Mouse (Mus musculus) heart, embryonic 15.5 days (tissue): Measurements from ENCODE around the gene Abtb1. TPM values are rescaled to one million over a fixed set of nuclear protein-coding genes. Genes with fewer than 3 reads are reported as not detected.

Source experiments
- ATAC-seq: fragments of 200-750 bp; cut with Nextera tagmentation; replicated peaks from 2 replicates; pipeline ENCODE4 v1.8.0; 2017; ENCODE audit warnings: low read depth, moderate TSS enrichment; ENCODE audit not compliant: insufficient number of reproducible peaks, insufficient read depth, low FRiP score
- H3K27ac ChIP-seq: fragments of 300-500 bp; sonication (generic); 2 replicates; pipeline ENCODE4 v1.5.1; 2015; ENCODE audit warnings: mild to moderate bottlenecking, inconsistent platforms
- H3K27me3 ChIP-seq: fragments of 300-500 bp; sonication (generic); 2 replicates; pipeline ENCODE4 v1.6.1; 2015; ENCODE audit warnings: inconsistent platforms
- H3K36me3 ChIP-seq: fragments of 300-500 bp; sonication (generic); 2 replicates; pipeline ENCODE4 v1.6.1; 2015; ENCODE audit warnings: mild to moderate bottlenecking, inconsistent platforms
- H3K4me1 ChIP-seq: fragments of 300-500 bp; sonication (generic); replicated peaks from 2 replicates; pipeline ENCODE4 v1.6.1; 2015; ENCODE audit warnings: inconsistent platforms
- H3K4me2 ChIP-seq: fragments of 300-500 bp; sonication (generic); 2 replicates; pipeline ENCODE4 v1.6.1; 2015; ENCODE audit warnings: inconsistent platforms, mild to moderate bottlenecking, moderate library complexity
- H3K4me3 ChIP-seq: fragments of 300-500 bp; sonication (generic); 2 replicates; pipeline ENCODE4 v1.5.1; 2015; ENCODE audit warnings: mild to moderate bottlenecking, inconsistent platforms
- H3K9ac ChIP-seq: fragments of 300-500 bp; sonication (generic); 2 replicates; pipeline ENCODE4 v1.6.1; 2015; ENCODE audit warnings: mild to moderate bottlenecking, inconsistent platforms
- H3K9me3 ChIP-seq: fragments of 300-500 bp; sonication (generic); replicated peaks from 2 replicates; pipeline ENCODE4 v1.6.1; 2016; ENCODE audit warnings: inconsistent platforms
- WGBS: fragments of 180-500 bp; shearing (Covaris S2); methylation state at CpG from one replicate; pipeline ENCODE4 v1.1.7; 2015; ENCODE audit warnings: mixed read lengths; 5-methylcytosine and 5-hydroxymethylcytosine counted together
- polyA plus RNA-seq: library from polyadenylated mRNA; unstranded; fragments of >200 nt; fragmentation: Nextera tagmentation; extraction: Ambion mirVana; gene quantifications from 2 replicates; pipeline ENCODE4 v1.2.1, GENCODE M21; 2015

The Abtb1 gene
- polyA plus RNA-seq, 1 experiment from 2014 or later = 21.7 TPM

DNA sequence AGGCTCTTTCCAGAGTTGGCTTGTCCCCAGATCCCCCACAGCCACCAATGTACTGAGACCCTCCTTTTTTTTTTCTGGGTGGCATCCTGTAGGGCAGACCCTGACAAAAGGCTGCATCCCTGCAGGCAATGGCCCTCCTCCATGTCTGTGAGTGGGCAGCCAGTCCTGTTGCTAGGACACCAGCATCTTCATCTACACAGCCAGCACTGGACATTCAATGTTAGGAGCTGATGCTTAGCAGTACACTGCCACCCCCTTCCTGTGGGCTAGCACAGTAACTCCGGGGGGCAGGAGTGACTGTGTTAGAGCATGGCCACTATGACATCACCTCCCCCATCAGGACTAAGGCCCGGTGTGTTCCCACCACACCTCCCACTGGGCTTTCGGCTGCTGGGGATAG lies 26.7 kb downstream of the Abtb1 start:
- H3K36me3 ChIP-seq = no peaks in the 10 kb centered on the region
- no peak overlapping the region for H3K4me3 ChIP-seq
- peaks cover 24% of the 10 kb centered on the region for H3K4me1 ChIP-seq
- H3K4me2 ChIP-seq = no peak overlapping the region
- WGBS = 73% methylated on average over 3 of the region's 3 CpGs
- H3K27ac ChIP-seq = no peak overlapping the region
- H3K9ac ChIP-seq = no peak overlapping the region
- ATAC-seq = no peak
- H3K9me3 ChIP-seq = no peaks in the 10 kb centered on the region
- H3K27me3 ChIP-seq = no peaks in the 10 kb centered on the region

GRCm38 (mm10) chr6:88813832-88814231 lies 28.0 kb downstream of the Abtb1 start:
- Histone ChIP-seq H3K4me2 (no peak overlapping the region), H3K27me3 (no peaks in the 10 kb centered on the region), H3K9ac (no peak overlapping the region), H3K27ac (no peak overlapping the region), H3K9me3 (no peaks in the 10 kb centered on the region), H3K4me3 (no peak overlapping the region), H3K36me3 (no peaks in the 10 kb centered on the region), H3K4me1 (peaks cover 28% of the 10 kb centered on the region)
- no peak for ATAC-seq
- 67% methylated on average over 10 of the region's 10 CpGs for WGBS

DNA sequence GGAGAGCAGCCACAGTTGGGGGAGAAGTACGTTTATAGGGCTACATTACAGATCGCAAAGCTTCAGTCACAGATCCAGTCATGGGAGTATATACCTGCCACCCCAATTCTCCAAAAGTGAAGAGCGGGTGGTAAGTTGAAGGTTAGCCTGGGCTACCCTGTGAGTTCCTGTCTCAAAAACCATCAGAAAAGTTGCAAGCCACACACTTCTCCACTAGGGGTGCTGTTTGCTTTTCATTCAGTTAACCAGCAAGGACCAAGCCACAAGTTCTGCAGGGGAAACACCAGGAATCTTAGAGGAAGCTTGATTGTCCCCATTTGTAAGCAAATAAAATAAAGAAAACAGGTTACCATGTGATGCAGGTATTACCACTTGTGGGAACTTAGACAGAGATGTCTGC lies 28.9 kb downstream of the Abtb1 start:
- H3K27me3 ChIP-seq = no peaks in the 10 kb centered on the region
- H3K4me3 ChIP-seq = no peak overlapping the region
- ATAC-seq = no peak
- 66% methylated on average over 3 of the region's 3 CpGs for WGBS
- H3K9ac ChIP-seq = no peak overlapping the region
- peaks cover 28% of the 10 kb centered on the region for H3K4me1 ChIP-seq
- no peaks in the 10 kb centered on the region for H3K9me3 ChIP-seq
- no peaks in the 10 kb centered on the region for H3K36me3 ChIP-seq
- no peak overlapping the region for H3K4me2 ChIP-seq
- no peak overlapping the region for H3K27ac ChIP-seq

GRCm38 (mm10) chr6:88811880-88812400 lies 29.8 kb downstream of the Abtb1 start:
- Histone ChIP-seq H3K4me3 (no peak overlapping the region), H3K27me3 (no peaks in the 10 kb centered on the region), H3K27ac (peak overlapping the region; percentile 45; the same call in 1 of the 2 replicates), H3K36me3 (no peaks in the 10 kb centered on the region), H3K9me3 (no peaks in the 10 kb centered on the region), H3K9ac (no peak overlapping the region), H3K4me1 (peaks cover 28% of the 10 kb centered on the region), H3K4me2 (no peak overlapping the region)
- no peak for ATAC-seq
- 45% methylated on average over 7 of the region's 7 CpGs for WGBS

GRCm38 (mm10) chr6:88811396-88811795 lies 30.4 kb downstream of the Abtb1 start:
- Histone ChIP-seq H3K4me1 (peaks cover 28% of the 10 kb centered on the region), H3K27ac (no peak overlapping the region; the same call in 1 of the 2 replicates), H3K4me3 (no peak overlapping the region), H3K9me3 (no peaks in the 10 kb centered on the region), H3K9ac (no peak overlapping the region), H3K27me3 (no peaks in the 10 kb centered on the region), H3K36me3 (no peaks in the 10 kb centered on the region), H3K4me2 (no peak overlapping the region)
- ATAC-seq = no peak
- 14% methylated on average over 7 of the region's 7 CpGs for WGBS

DNA sequence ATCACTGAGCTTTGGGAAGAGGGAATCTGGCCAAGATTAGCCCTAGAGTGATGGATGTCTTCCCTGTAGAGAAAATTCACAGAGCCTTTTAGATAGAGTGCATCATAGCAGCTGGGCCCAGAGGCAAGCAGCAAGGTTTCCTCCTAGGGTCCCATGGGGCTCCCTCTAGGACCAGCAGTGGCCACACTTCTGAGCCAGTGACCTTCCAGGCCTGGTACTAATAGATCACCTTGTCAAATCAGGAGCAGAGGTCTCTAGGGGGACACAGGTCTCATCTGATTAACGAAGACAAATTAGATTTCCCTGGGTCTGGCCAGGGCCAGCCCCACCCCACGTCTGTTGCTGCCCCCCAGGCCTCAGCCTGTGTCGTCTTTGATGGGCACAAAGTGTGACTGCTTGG lies 31.5 kb downstream of the Abtb1 start:
- no peak overlapping the region for H3K9ac ChIP-seq
- H3K27ac ChIP-seq = no peak overlapping the region
- no peaks in the 10 kb centered on the region for H3K9me3 ChIP-seq
- H3K4me1 ChIP-seq = peaks cover 28% of the 10 kb centered on the region
- no peaks in the 10 kb centered on the region for H3K27me3 ChIP-seq
- no peak overlapping the region for H3K4me3 ChIP-seq
- no peak; the same call in 1 of the 2 replicates for ATAC-seq
- H3K36me3 ChIP-seq = no peaks in the 10 kb centered on the region
- WGBS = 74% methylated on average over 3 of the region's 3 CpGs
- no peak overlapping the region for H3K4me2 ChIP-seq

DNA sequence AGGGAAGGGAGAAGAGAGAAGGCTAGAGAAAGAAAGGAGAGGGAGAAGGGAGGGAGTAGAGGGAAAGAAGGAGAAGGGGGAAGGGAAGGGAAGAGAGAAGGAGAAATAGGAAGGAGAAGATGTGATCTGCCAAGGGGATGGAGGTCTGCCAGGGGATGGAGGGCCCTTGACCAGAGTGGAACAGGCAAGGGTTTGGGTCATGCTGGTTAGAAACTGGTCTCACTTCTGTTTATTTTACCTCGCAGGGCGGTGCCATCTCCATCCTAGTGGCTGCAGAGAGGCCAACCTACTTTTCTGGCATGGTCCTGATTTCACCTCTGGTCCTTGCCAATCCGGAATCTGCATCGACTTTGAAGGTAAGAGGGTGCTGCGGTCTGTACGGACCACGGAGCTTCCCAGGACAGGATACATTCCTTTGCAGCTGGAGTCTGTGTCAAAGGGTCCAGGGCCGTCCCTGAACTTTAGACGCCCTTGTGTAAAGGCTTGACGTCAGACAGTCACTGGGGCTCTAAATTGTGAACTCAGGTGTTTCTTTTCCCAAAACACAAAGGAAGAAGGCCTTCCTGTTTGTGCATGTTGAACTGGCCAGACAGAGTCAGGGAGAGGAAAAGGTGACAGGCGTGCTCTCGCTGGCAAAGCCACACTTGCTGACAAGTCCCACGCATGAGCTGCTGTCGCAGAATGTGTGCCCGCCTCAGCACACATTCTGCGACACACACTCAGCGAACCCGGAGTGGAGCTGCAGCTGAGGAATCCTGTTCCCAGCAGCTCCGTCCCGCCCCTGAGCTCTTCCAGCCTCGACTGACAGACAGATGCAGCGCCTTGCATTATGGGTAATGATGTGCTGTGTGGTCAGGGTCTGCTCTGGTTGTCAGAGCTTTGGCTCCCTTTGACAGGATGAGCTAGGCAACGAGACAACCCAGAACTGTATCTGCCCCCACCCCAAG lies 32.4 kb downstream of the Abtb1 start:
- Histone ChIP-seq H3K4me3 (no peak overlapping the region), H3K36me3 (no peaks in the 10 kb centered on the region), H3K9me3 (no peaks in the 10 kb centered on the region), H3K4me2 (no peak overlapping the region), H3K27ac (0 out of 2 replicates have a peak overlapping the region, but pooled peaks have one; percentile 9), H3K27me3 (no peaks in the 10 kb centered on the region), H3K9ac (no peak overlapping the region), H3K4me1 (peaks cover 28% of the 10 kb centered on the region)
- 0 out of 2 replicates have a peak, but pooled peaks have one; percentile 9 for ATAC-seq
- WGBS = 45% methylated on average over 23 of the region's 23 CpGs

- Histone ChIP-seq H3K4me2 (no peak overlapping the region), H3K9me3 (no peaks in the 10 kb centered on the region), H3K9ac (no peak overlapping the region), H3K27me3 (no peaks in the 10 kb centered on the region), H3K4me3 (no peak overlapping the region), H3K36me3 (no peaks in the 10 kb centered on the region), H3K4me1 (peaks cover 36% of the 10 kb centered on the region), H3K27ac (no peak overlapping the region)
- no peak for ATAC-seq
- WGBS = 85% methylated on average over 17 of the region's 17 CpGs
Observed at GRCm38 (mm10) chr6:88804966-88805577, 36.7 kb downstream of the Abtb1 start.

- Histone ChIP-seq H3K36me3 (no peaks in the 10 kb centered on the region), H3K27me3 (no peaks in the 10 kb centered on the region), H3K27ac (0 out of 2 replicates have a peak overlapping the region, but pooled peaks have one; percentile 24), H3K4me2 (no peak overlapping the region), H3K9ac (no peak overlapping the region), H3K4me1 (peaks cover 28% of the 10 kb centered on the region), H3K9me3 (no peaks in the 10 kb centered on the region), H3K4me3 (no peak overlapping the region)
- ATAC-seq = no peak; the same call in 1 of the 2 replicates
- WGBS = 37% methylated on average over 4 of the region's 4 CpGs
Observed at GRCm38 (mm10) chr6:88803957-88804695, 37.7 kb downstream of the Abtb1 start.

DNA sequence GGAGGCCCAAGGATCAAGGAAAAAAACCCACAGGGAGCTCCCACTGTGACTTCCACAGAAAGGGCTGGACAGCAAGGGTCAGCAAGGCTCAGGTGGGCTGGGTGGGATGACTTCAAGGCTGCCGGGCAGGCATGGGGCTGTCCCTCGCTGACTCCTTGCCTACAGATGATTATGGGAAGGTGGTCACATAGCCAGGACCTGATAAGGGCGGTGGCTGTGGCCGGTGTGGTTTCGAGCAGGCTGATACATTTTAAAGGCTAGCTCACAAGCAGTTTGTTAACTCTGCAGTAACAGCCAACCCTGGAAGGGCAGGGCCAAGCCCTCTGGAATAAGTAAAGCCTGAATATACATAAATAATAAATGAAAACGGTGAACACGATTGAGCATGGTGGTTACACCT lies 38.7 kb downstream of the Abtb1 start:
- no peak for ATAC-seq
- Histone ChIP-seq H3K27me3 (no peaks in the 10 kb centered on the region), H3K36me3 (no peaks in the 10 kb centered on the region), H3K4me2 (no peak overlapping the region), H3K27ac (no peak overlapping the region), H3K4me1 (peaks cover 27% of the 10 kb centered on the region), H3K9ac (no peak overlapping the region), H3K9me3 (no peaks in the 10 kb centered on the region), H3K4me3 (no peak overlapping the region)
- 80% methylated on average over 7 of the region's 7 CpGs for WGBS

GRCm38 (mm10) chr6:88800735-88801134 lies 41.0 kb downstream of the Abtb1 start:
- H3K4me2 ChIP-seq = no peak overlapping the region
- 18% methylated on average over 3 of the region's 3 CpGs for WGBS
- no peaks in the 10 kb centered on the region for H3K27me3 ChIP-seq
- peaks cover 27% of the 10 kb centered on the region for H3K4me1 ChIP-seq
- no peaks in the 10 kb centered on the region for H3K36me3 ChIP-seq
- no peak overlapping the region for H3K4me3 ChIP-seq
- no peaks in the 10 kb centered on the region for H3K9me3 ChIP-seq
- H3K27ac ChIP-seq = peak overlapping the region; percentile 18; the same call in 1 of the 2 replicates
- ATAC-seq = peak; percentile 12
- no peak overlapping the region for H3K9ac ChIP-seq
